ENCODE assay signal across 14 mouse cellular contexts in the genomic region with DNA sequence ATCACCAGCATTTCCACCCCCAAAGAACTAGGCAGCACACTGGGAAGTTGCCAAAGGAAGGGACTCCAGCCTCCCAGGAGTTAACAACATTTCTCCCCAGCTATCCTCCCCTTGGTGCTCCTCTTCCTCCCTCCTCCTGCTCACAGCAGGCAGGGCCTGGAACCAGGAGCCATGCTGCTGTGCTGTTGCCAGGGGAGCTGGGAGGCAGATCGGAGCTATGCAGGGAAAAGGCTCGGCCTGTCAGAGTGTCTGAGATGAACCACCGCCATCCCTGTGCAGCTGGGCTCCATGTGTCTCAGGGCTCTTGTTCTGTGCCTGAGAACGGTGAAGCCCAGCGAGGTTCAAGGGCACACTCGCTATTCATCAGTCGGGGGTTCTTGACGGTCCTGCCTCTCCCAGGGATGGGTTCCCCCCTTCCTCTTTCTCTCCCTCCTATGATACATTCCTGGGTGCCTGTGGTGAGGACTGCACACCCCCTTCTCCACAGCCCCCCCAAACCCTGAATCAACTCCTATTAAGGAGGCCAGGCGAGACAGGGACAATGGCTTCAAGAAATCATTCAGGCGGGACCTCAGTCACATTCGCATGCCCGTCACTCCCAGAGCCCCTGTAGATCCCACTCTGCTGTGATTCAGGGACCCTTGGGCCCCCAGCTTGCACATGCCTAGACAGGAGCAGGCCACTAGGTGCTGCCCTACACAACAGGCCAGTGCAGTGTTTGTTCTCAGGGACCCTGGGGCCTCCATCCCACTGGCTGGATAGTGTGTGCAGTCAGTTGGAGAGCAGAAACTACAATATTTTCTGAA.
DNase-seq lines count a peak whose midpoint lies in the region; ATAC-seq and TF ChIP-seq lines count a peak whose summit lies in the region.
"Had no signal": no experiment of that assay in that cellular context is flagged by ENCODE, and none has a peak within 500 bp of the region (broad histone marks: within the 10 kb centered on the region; RNA-seq: fewer than 3 reads in every experiment).

No protein-coding gene starts in this region.

- WGBS in hindbrain, embryonic 11.5 days: 3% methylated on average over 12 of the region's 12 CpGs
- 27% methylated on average over 12 of the region's 12 CpGs for WGBS in midbrain, postnatal 0 days
- WGBS in kidney, embryonic 14.5 days: 12% methylated on average over 12 of the region's 12 CpGs

- H3K4me2 ChIP-seq in hindbrain, embryonic 11.5 days (replicated peaks; ENCODE audit: low read depth, low read length): peak overlapping the region; percentile 17; the same call in 1 of the 2 replicates
- H3K4me2 ChIP-seq in midbrain, postnatal 0 days (ENCODE audit: low read depth, low read length, poor library complexity, severe bottlenecking): no peak overlapping the region
- H3K4me2 ChIP-seq in kidney, embryonic 14.5 days (replicated peaks; ENCODE audit: low read depth, low read length): no peak overlapping the region
- H3K4me2 ChIP-seq: embryonic facial prominence, embryonic 13.5 days; limb, embryonic 13.5 days had no signal

- peak overlapping the region; percentile 97 for H3K27ac ChIP-seq in hindbrain, embryonic 11.5 days (ENCODE audit: low read depth, low read length)
- H3K27ac ChIP-seq in midbrain, postnatal 0 days (ENCODE audit: low read depth, low read length): peak overlapping the region; percentile 69
- no peak overlapping the region for H3K27ac ChIP-seq in kidney, embryonic 14.5 days (ENCODE audit: low read depth, low read length)
- H3K27ac ChIP-seq: embryonic facial prominence, embryonic 13.5 days; limb, embryonic 13.5 days had no signal

- peaks cover 28% of the 10 kb centered on the region for H3K27me3 ChIP-seq in hindbrain, embryonic 11.5 days (ENCODE audit: control insufficient read depth, insufficient read depth, low read length)
- H3K27me3 ChIP-seq in midbrain, postnatal 0 days (ENCODE audit: insufficient read depth, low read length): peaks cover 11% of the 10 kb centered on the region
- H3K27me3 ChIP-seq in kidney, embryonic 14.5 days (ENCODE audit: control insufficient read depth, insufficient read depth, low read length): peaks cover 94% of the 10 kb centered on the region

- H3K9me3 ChIP-seq in hindbrain, embryonic 11.5 days (ENCODE audit: control insufficient read depth, low read length): no peaks in the 10 kb centered on the region
- H3K9me3 ChIP-seq in midbrain, postnatal 0 days (ENCODE audit: low read length): no peaks in the 10 kb centered on the region
- H3K9me3 ChIP-seq in kidney, embryonic 14.5 days (ENCODE audit: control insufficient read depth, low read length): no peaks in the 10 kb centered on the region
- H3K9me3 ChIP-seq: embryonic facial prominence, embryonic 13.5 days; limb, embryonic 13.5 days had no signal

- H3K4me1 ChIP-seq in hindbrain, embryonic 11.5 days (replicated peaks; ENCODE audit: control insufficient read depth, insufficient read depth, low read length): peaks cover 32% of the 10 kb centered on the region
- H3K4me1 ChIP-seq in midbrain, postnatal 0 days (ENCODE audit: insufficient read depth, low read length): 0 out of 2 replicates have a peak, but pooled peaks cover 7% of the 10 kb centered on the region
- peaks cover 13% of the 10 kb centered on the region for H3K4me1 ChIP-seq in kidney, embryonic 14.5 days (ENCODE audit: control insufficient read depth, insufficient read depth, low read length)

- DNase-seq in cerebellum, adult 11 months: peak; percentile 35
- peak; percentile 75 for DNase-seq in embryo, embryonic 10.5 days (ENCODE audit: low spot score)
- DNase-seq in hindbrain, embryonic 11.5 days (ENCODE audit: low spot score): peak; percentile 82
- peak; percentile 84 for DNase-seq in midbrain, postnatal 0 days (ENCODE audit: low spot score)
- DNase-seq in T-cell, adult 2 months (ENCODE audit: low spot score): no peak
- DNase-seq in heart, adult 11 months: no peak
- DNase-seq: adrenal gland, adult 2 months; gastrocnemius, postnatal 25 days; kidney, postnatal 36 days; lung, postnatal 10 days had no signal

- H3K4me3 ChIP-seq in hindbrain, embryonic 11.5 days (ENCODE audit: low read depth, low read length): no peak overlapping the region
- no peak overlapping the region for H3K4me3 ChIP-seq in midbrain, postnatal 0 days (ENCODE audit: low read depth, low read length)
- no peak overlapping the region for H3K4me3 ChIP-seq in kidney, embryonic 14.5 days (ENCODE audit: low read length)
- H3K4me3 ChIP-seq: embryonic facial prominence, embryonic 13.5 days; limb, embryonic 13.5 days had no signal

- H3K9ac ChIP-seq in hindbrain, embryonic 11.5 days (ENCODE audit: low read depth, low read length): peak overlapping the region; percentile 37
- no peak overlapping the region for H3K9ac ChIP-seq in midbrain, postnatal 0 days (replicated peaks; ENCODE audit: low read length, poor library complexity, severe bottlenecking)
- no peak overlapping the region for H3K9ac ChIP-seq in kidney, embryonic 14.5 days (ENCODE audit: low read depth, low read length)
- H3K9ac ChIP-seq: embryonic facial prominence, embryonic 13.5 days; limb, embryonic 13.5 days had no signal

- H3K36me3 ChIP-seq in hindbrain, embryonic 11.5 days (ENCODE audit: control insufficient read depth, insufficient read depth, low read length): no peaks in the 10 kb centered on the region
- H3K36me3 ChIP-seq in midbrain, postnatal 0 days (ENCODE audit: insufficient read depth, low read length): no peaks in the 10 kb centered on the region
- no peaks in the 10 kb centered on the region for H3K36me3 ChIP-seq in kidney, embryonic 14.5 days (ENCODE audit: control insufficient read depth, insufficient read depth, low read length)
- H3K36me3 ChIP-seq: embryonic facial prominence, embryonic 13.5 days; limb, embryonic 13.5 days had no signal

- ATAC-seq in cerebellum, adult (ENCODE audit: insufficient number of reproducible peaks, low FRiP score, low TSS enrichment): no peak
- ATAC-seq in hindbrain, embryonic 11.5 days (ENCODE audit: low FRiP score): peak; percentile 65
- ATAC-seq in midbrain, postnatal 0 days (ENCODE audit: low FRiP score): peak; percentile 55
- ATAC-seq in kidney, embryonic 14.5 days (ENCODE audit: low FRiP score, low TSS enrichment): no peak

- TF ChIP-seq CTCF in midbrain, postnatal 0 days (IDR thresholded peaks at IDR 0.05): peak; percentile 55

Comparison
In these comparisons a context has a peak if more than half of its experiments do, and no peak if none do; other contexts are left out.
1. DNase-seq: peak in cerebellum, adult 11 months (single experiment), embryo, embryonic 10.5 days (single experiment), hindbrain, embryonic 11.5 days (single experiment) and midbrain, postnatal 0 days (single experiment); none in T-cell, adult 2 months (single experiment) and heart, adult 11 months (single experiment).
2. ATAC-seq: peak in hindbrain, embryonic 11.5 days (single experiment) and midbrain, postnatal 0 days (single experiment); none in cerebellum, adult (single experiment) and kidney, embryonic 14.5 days (single experiment).